Mouse (Mus musculus): ENCODE results near the gene Ndufaf2.

DNA sequence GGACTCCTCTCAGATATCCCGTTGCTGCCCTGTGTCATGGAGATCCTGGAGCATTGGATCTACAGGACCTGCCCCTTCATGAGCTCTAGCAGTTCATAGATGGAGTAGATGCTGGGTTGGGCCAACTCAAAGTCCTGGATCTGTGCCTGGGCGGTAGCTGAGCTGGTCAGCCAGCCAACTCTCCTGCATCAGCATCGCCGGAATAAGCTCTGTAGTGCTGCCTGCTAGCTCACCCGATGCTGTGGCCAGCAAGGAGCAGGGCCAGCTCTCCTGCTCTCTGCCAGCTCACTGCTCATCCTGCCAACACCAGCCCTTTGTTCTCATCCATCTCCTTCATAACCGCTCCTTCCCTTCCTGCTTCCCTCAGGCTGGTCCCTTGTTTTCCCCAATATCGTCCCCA is 62.8 kb downstream of the Ndufaf2 start:
- TF ChIP-seq CTCF (conservative IDR thresholded peaks at IDR 0.05; ENCODE audit: low read length) (no peak), POU5F1 (IDR thresholded peaks at IDR 0.05; ENCODE audit: borderline replicate concordance, low read length) (no peak), NANOG (IDR thresholded peaks at IDR 0.05; ENCODE audit: borderline replicate concordance, low read length) (no peak)

Data from E14TG2a.4 (cell line).